Mouse (Mus musculus) testis, adult 2 months (tissue): Measurements from ENCODE around the gene Gm37240.

Source experiments
- CTCF ChIP-seq: fragments of 200-500 bp; IDR thresholded peaks from 2 replicates; pipeline ENCODE4 v1.5.1; 2012; ENCODE audit warnings: low read depth, mild to moderate bottlenecking, inconsistent platforms, low read length, moderate library complexity; ENCODE audit not compliant: control insufficient read depth, insufficient read depth, insufficient replicate concordance
- POLR2A ChIP-seq: fragments of 200-500 bp; IDR thresholded peaks from 2 replicates; pipeline ENCODE4 v1.6.1; 2012; ENCODE audit warnings: low read depth, mild to moderate bottlenecking, inconsistent platforms, low read length, moderate library complexity; ENCODE audit not compliant: control insufficient read depth

GRCm38 (mm10) chr3:84955857-84956256 is 931.5 kb downstream of the Gm37240 start:
- TF ChIP-seq POLR2A (no peak), CTCF (no peak)
